Mouse (Mus musculus) CH12.LX (cell line): ENCODE data around the gene Gm40460. TPM values are rescaled to one million over a fixed set of nuclear protein-coding genes. Genes with fewer than 3 reads are reported as not detected.
"Not testable (repeated sequence)": the region's sequence is repeated elsewhere in the genome, so short reads cannot be mapped to it uniquely, and the experiment has no call there.

Source experiments
- DNase-seq: peaks from one replicate; pipeline ENCODE4 v3.0.0-alpha.2; 2013; ENCODE audit errors: extremely low read depth
- H3K27ac ChIP-seq: 2 replicates; pipeline ENCODE4 v1.5.1; 2012; ENCODE audit warnings: low read depth, mild to moderate bottlenecking, control low read depth, moderate library complexity; ENCODE audit not compliant: insufficient read depth
- H3K27me3 ChIP-seq: replicated peaks from 2 replicates; pipeline ENCODE3; 2012; ENCODE audit warnings: inconsistent platforms
- H3K36me3 ChIP-seq, 2 experiments: replicated peaks in 1 of 2; 2 replicates each; pipeline versions ENCODE3 to v1.6.1; 2012; ENCODE audit warnings: inconsistent platforms in 1 of 2, low read length in 1 of 2, mild to moderate bottlenecking in 1 of 2, mixed read lengths in 1 of 2, moderate library complexity in 1 of 2; ENCODE audit not compliant: control insufficient read depth in 1 of 2, insufficient read depth in 1 of 2
- H3K4me1 ChIP-seq, 2 experiments: 2 replicates each; pipeline ENCODE4 v1.6.1; 2012; ENCODE audit warnings: inconsistent platforms in 1 of 2, moderate library complexity in 1 of 2; ENCODE audit not compliant: insufficient read depth in 2 of 2, control insufficient read depth in 1 of 2
- H3K4me2 ChIP-seq: 2 replicates; pipeline ENCODE4 v1.6.1; 2012; ENCODE audit warnings: low read depth, mild to moderate bottlenecking, control low read depth; ENCODE audit not compliant: poor library complexity, insufficient read depth, severe bottlenecking
- H3K4me3 ChIP-seq, 3 experiments: fragments of 150-350 bp in 1 of 3; sonication (generic) in 1 of 3; replicated peaks in 1 of 3; 2 replicates each; pipeline versions ENCODE3 to v1.5.1; 2011 to 2012; ENCODE audit warnings: low read depth in 2 of 3, low read length in 2 of 3, mild to moderate bottlenecking in 2 of 3, moderate library complexity in 2 of 3, control low read depth in 1 of 3, improper control_type of control experiment in 1 of 3, inconsistent platforms in 1 of 3, mixed read lengths in 1 of 3; ENCODE audit not compliant: poor library complexity in 1 of 3
- H3K79me2 ChIP-seq: replicated peaks from 2 replicates; pipeline ENCODE4 v1.6.1; 2012; ENCODE audit warnings: mild to moderate bottlenecking, moderate library complexity; ENCODE audit not compliant: control insufficient read depth, poor library complexity, insufficient read depth, severe bottlenecking; ENCODE audit errors: extremely low read depth
- H3K9ac ChIP-seq: 2 replicates; pipeline ENCODE4 v1.6.1; 2012; ENCODE audit warnings: low read depth, mild to moderate bottlenecking, control low read depth, moderate library complexity; ENCODE audit not compliant: insufficient read depth
- H3K9me3 ChIP-seq: replicated peaks from 2 replicates; pipeline ENCODE3; 2012; ENCODE audit warnings: low read length, inconsistent platforms, mixed read lengths
- BHLHE40 ChIP-seq: IDR thresholded peaks from 2 replicates; pipeline ENCODE4 v1.6.1; 2011; ENCODE audit warnings: mild to moderate bottlenecking, low read depth, low read length, improper control_type of control experiment
- CHD1 ChIP-seq: IDR thresholded peaks from 2 replicates; pipeline ENCODE4 v1.6.1; 2012; ENCODE audit warnings: low read depth, low read length, improper control_type of control experiment, inconsistent platforms
- CHD2 ChIP-seq: IDR thresholded peaks from 2 replicates; pipeline ENCODE4 v1.6.1; 2011; ENCODE audit warnings: low read length, improper control_type of control experiment
- CTCF ChIP-seq, 2 experiments: IDR thresholded peaks in 1 of 2; conservative IDR thresholded peaks in 1 of 2; 2 replicates each; pipeline ENCODE4 v1.5.1; 2011 to 2012; ENCODE audit warnings: low read depth in 2 of 2, low read length in 2 of 2, improper control_type of control experiment in 1 of 2, inconsistent platforms in 1 of 2, mild to moderate bottlenecking in 1 of 2, moderate library complexity in 1 of 2
- ETS1 ChIP-seq: conservative IDR thresholded peaks from 2 replicates; pipeline ENCODE4 v1.6.1; 2012; ENCODE audit warnings: low read depth, mild to moderate bottlenecking, inconsistent platforms, low read length, improper control_type of control experiment, moderate library complexity
- GABPA ChIP-seq: IDR thresholded peaks from 2 replicates; pipeline ENCODE4 v1.6.1; 2012; ENCODE audit warnings: low read depth, low read length, improper control_type of control experiment, inconsistent platforms; ENCODE audit not compliant: insufficient replicate concordance
- HCFC1 ChIP-seq: IDR thresholded peaks from 2 replicates; pipeline ENCODE4 v1.6.1; 2012; ENCODE audit warnings: low read depth, mild to moderate bottlenecking, inconsistent platforms, low read length, improper control_type of control experiment
- IRF4 ChIP-seq: IDR thresholded peaks from 2 replicates; pipeline ENCODE4 v1.6.1; 2014; ENCODE audit warnings: low read depth, mild to moderate bottlenecking, inconsistent platforms, low read length, improper control_type of control experiment
- JUN ChIP-seq: IDR thresholded peaks from 2 replicates; pipeline ENCODE4 v1.6.1; 2011; ENCODE audit warnings: low read depth, mild to moderate bottlenecking, low read length, improper control_type of control experiment, moderate library complexity; ENCODE audit not compliant: insufficient read depth
- JUND ChIP-seq: conservative IDR thresholded peaks from 2 replicates; pipeline ENCODE4 v1.6.1; 2011; ENCODE audit warnings: low read depth, low read length, improper control_type of control experiment
- KAT2A ChIP-seq: IDR thresholded peaks from 2 replicates; pipeline ENCODE4 v1.6.1; 2012; ENCODE audit warnings: low read length, improper control_type of control experiment, inconsistent platforms; ENCODE audit not compliant: insufficient replicate concordance
- MAFK ChIP-seq: IDR thresholded peaks from 2 replicates; pipeline ENCODE4 v1.6.1; 2011; ENCODE audit warnings: low read length, improper control_type of control experiment; ENCODE audit not compliant: insufficient replicate concordance
- MAX ChIP-seq: IDR thresholded peaks from 2 replicates; pipeline ENCODE4 v1.6.1; 2011; ENCODE audit warnings: low read length, improper control_type of control experiment
- MAZ ChIP-seq: IDR thresholded peaks from 2 replicates; pipeline ENCODE4 v1.6.1; 2012; ENCODE audit warnings: low read depth, mild to moderate bottlenecking, inconsistent platforms, low read length, improper control_type of control experiment, moderate library complexity
- MXI1 ChIP-seq: IDR thresholded peaks from 2 replicates; pipeline ENCODE4 v1.6.1; 2011; ENCODE audit warnings: mild to moderate bottlenecking, low read depth, low read length, improper control_type of control experiment
- MYC ChIP-seq: IDR thresholded peaks from 2 replicates; pipeline ENCODE4 v1.6.1; 2011; ENCODE audit warnings: low read depth, mild to moderate bottlenecking, improper control_type of control experiment, low read length
- NELFE ChIP-seq: IDR thresholded peaks from 2 replicates; pipeline ENCODE4 v1.6.1; 2011; ENCODE audit warnings: low read depth, low read length, improper control_type of control experiment
- NRF1 ChIP-seq: IDR thresholded peaks from 2 replicates; pipeline ENCODE4 v1.6.1; 2014; ENCODE audit warnings: low read depth, mild to moderate bottlenecking, inconsistent platforms, low read length, improper control_type of control experiment, moderate library complexity
- POLR2A ChIP-seq: IDR thresholded peaks from 2 replicates; pipeline ENCODE4 v1.6.1; 2011; ENCODE audit warnings: low read depth, mild to moderate bottlenecking, improper control_type of control experiment, low read length
- POLR2AphosphoS2 ChIP-seq: IDR thresholded peaks from 2 replicates; pipeline ENCODE4 v1.6.1; 2011; ENCODE audit warnings: low read depth, low read length, improper control_type of control experiment
- RAD21 ChIP-seq: IDR thresholded peaks from 2 replicates; pipeline ENCODE4 v1.6.1; 2011; ENCODE audit warnings: low read depth, mild to moderate bottlenecking, low read length, improper control_type of control experiment, moderate library complexity
- RCOR1 ChIP-seq: conservative IDR thresholded peaks from 2 replicates; pipeline ENCODE4 v1.6.1; 2012; ENCODE audit warnings: low read depth, mild to moderate bottlenecking, inconsistent platforms, low read length, improper control_type of control experiment
- SIN3A ChIP-seq: IDR thresholded peaks from 2 replicates; pipeline ENCODE4 v1.6.1; 2012; ENCODE audit warnings: low read length, improper control_type of control experiment, inconsistent platforms
- SMC3 ChIP-seq: IDR thresholded peaks from 2 replicates; pipeline ENCODE4 v1.6.1; 2011; ENCODE audit warnings: low read depth, low read length, improper control_type of control experiment
- TBP ChIP-seq: conservative IDR thresholded peaks from 2 replicates; pipeline ENCODE4 v1.6.1; 2011; ENCODE audit warnings: low read depth, low read length, improper control_type of control experiment
- TCF12 ChIP-seq: IDR thresholded peaks from 2 replicates; pipeline ENCODE4 v1.6.1; 2014; ENCODE audit warnings: low read depth, mild to moderate bottlenecking, inconsistent platforms, low read length, improper control_type of control experiment
- UBTF ChIP-seq: IDR thresholded peaks from 2 replicates; pipeline ENCODE4 v1.6.1; 2012; ENCODE audit warnings: low read depth, mild to moderate bottlenecking, inconsistent platforms, low read length, improper control_type of control experiment, moderate library complexity
- USF1 ChIP-seq: IDR thresholded peaks from 2 replicates; pipeline ENCODE4 v1.6.1; 2014; ENCODE audit warnings: low read depth, mild to moderate bottlenecking, inconsistent platforms, low read length, improper control_type of control experiment
- ZC3H11A ChIP-seq: IDR thresholded peaks from 2 replicates; pipeline ENCODE4 v1.6.1; 2012; ENCODE audit warnings: low read depth, mild to moderate bottlenecking, inconsistent platforms, low read length, improper control_type of control experiment
- ZKSCAN1 ChIP-seq: IDR thresholded peaks from 2 replicates; pipeline ENCODE4 v1.6.1; 2012; ENCODE audit warnings: low read depth, inconsistent platforms, low read length, improper control_type of control experiment, borderline replicate concordance
- ZMIZ1 ChIP-seq: IDR thresholded peaks from 2 replicates; pipeline ENCODE4 v1.6.1; 2012; ENCODE audit warnings: low read depth, mild to moderate bottlenecking, inconsistent platforms, low read length, improper control_type of control experiment
- ZNF384 ChIP-seq: IDR thresholded peaks from 2 replicates; pipeline ENCODE4 v1.6.1; 2012; ENCODE audit warnings: low read depth, low read length, improper control_type of control experiment, inconsistent platforms
- dilution Hi-C: fragments of 300-500 bp; cut with MboI; formaldehyde crosslinking; loops from 2 replicates; pipeline ENCODE4 v1.14.3; 2020; ENCODE audit warnings: low sequenced_read_pairs; ENCODE audit not compliant: extremely low pct_unique_long_range_greater_than_20kb, extremely low pct_ligation_motif_present
- in situ Hi-C: fragments of 300-500 bp; cut with MboI; formaldehyde crosslinking; loops from 3 replicates; pipeline ENCODE4 v1.14.3; 2019; ENCODE audit warnings: low sequenced_read_pairs, low pct_ligation_motif_present, low pct_unique_long_range_greater_than_20kb, mixed read lengths
- polyA plus RNA-seq: library from polyadenylated mRNA; unstranded; fragments of >175 nt; gene quantifications from 2 replicates; pipeline ENCODE4 v1.2.1, GENCODE M21; 2012; ENCODE audit warnings: low read depth; ENCODE audit not compliant: insufficient read length
- total RNA-seq, 2 experiments: library from RNA; depleted of rRNA; stranded (reverse); fragments of 300-350 nt in 1 of 2; fragments of >200 nt in 1 of 2; gene quantifications; 2 replicates each; pipeline ENCODE4 v1.2.3; 2012 to 2014

Gene Gm40460
- total and polyA plus RNA-seq, 3 experiments: not detected

DNA sequence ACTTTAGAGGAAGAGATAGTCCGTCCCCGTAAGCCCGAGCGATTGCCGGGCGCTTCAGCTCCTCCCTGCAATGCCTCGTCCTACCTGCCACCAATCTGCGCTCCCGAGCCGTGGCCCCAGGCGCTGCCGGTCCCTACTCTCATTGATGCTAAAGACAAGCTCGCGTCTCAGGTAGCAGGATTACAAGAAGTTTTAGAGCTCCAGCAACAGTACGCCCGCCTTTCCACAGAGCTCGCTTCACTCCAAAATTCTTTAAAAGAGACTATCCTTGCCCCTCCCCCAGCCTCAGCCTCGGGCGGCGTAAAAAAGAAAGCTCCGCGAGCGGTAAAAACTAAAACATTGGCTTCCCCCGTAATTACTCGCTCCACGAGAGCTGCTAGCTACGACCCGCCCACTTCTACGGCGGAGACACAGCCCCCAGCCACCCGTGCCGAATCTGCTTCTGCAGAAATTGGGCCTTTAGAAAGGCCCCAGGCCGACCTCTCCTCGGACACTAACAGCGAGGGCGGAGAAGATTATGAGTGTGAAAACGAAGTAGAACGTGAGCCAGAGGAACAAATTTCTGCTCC is 43.2 kb upstream of the Gm40460 start:
- Histone ChIP-seq H3K36me3 (no peaks in the 10 kb centered on the region), H3K4me2 (peak overlapping the region; percentile 75), H3K27ac (no peak overlapping the region), H3K27me3 (peaks cover 45% of the 10 kb centered on the region), H3K4me1 (peaks cover 3 to 7% of the 10 kb centered on the region in 2 experiments; a peak in 2 of 4 replicates), H3K4me3 (peak overlapping the region; percentile 33 to 59 (median 51)), H3K9ac (peak overlapping the region; percentile 87), H3K79me2 (no peaks in the 10 kb centered on the region), H3K9me3 (no peaks in the 10 kb centered on the region)
- DNase-seq: peak; percentile 47
- in situ Hi-C loops: no loop called here
- dilution Hi-C loops: no loop called here
- TF ChIP-seq JUN (no peak), HCFC1 (peak; percentile 62), ZMIZ1 (no peak), SIN3A (peak; percentile 35; the same call in 1 of the 2 replicates), USF1 (no peak), MAZ (no peak; the same call in 1 of the 2 replicates), BHLHE40 (peak; percentile 6; the same call in 1 of the 2 replicates), GABPA (no peak), TBP (no peak), NELFE (no peak), MAX (no peak), MAFK (no peak), ZKSCAN1 (no peak), TCF12 (0 out of 2 replicates have a peak, but pooled peaks have one; percentile 29), IRF4 (0 out of 2 replicates have a peak, but pooled peaks have one; percentile 6), KAT2A (no peak), CHD2 (peak; percentile 60; the same call in 1 of the 2 replicates), RCOR1 (no peak), MYC (no peak), MXI1 (no peak; the same call in 1 of the 2 replicates), NRF1 (no peak), UBTF (peak; percentile 56; the same call in 1 of the 2 replicates), RAD21 (no peak), POLR2AphosphoS2 (no peak), SMC3 (no peak), CTCF (conservative IDR thresholded peaks at IDR 0.05 in 1 of 2, IDR thresholded peaks at IDR 0.05 in 1 of 2; ENCODE audit: low read depth in 2 of 2, low read length in 2 of 2) (0 out of 4 replicates have a peak, but pooled peaks of 1 of the 2 experiments have one; percentile 5), ZNF384 (no peak), JUND (no peak), CHD1 (no peak), ZC3H11A (no peak; the same call in 1 of the 2 replicates), ETS1 (no peak), POLR2A (peak; percentile 48; the same call in 1 of the 2 replicates)

DNA sequence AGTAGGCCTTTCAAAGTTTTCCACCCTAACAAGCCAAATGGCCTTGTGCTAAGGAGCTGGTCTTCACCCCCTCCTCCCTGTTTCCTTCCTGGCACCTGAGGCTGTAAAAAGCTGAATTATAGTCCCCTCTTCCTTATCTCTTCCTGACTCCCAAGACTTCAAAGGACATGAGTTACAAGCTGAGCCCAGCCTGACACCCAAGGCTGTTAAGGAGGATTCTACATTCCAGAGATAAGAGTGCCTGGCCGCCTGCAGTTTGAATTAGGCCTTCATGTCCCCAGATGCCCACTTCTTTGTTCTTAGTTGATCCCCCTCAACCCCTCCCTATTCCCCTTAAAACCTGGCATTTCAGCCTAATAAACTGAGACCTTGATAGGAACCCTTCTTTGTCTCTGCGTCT is 42.0 kb upstream of the Gm40460 start:
- dilution Hi-C loops, H3K4me2 ChIP-seq, H3K36me3 ChIP-seq, in situ Hi-C loops, DNase-seq, H3K9me3 ChIP-seq, H3K79me2 ChIP-seq, H3K4me1 ChIP-seq, H3K9ac ChIP-seq, H3K27ac ChIP-seq, H3K4me3 ChIP-seq: not testable (repeated sequence)
- peaks cover 41% of the 10 kb centered on the region for H3K27me3 ChIP-seq
